Mouse (Mus musculus): ENCODE data around the gene Fam90a1b. TPM values are rescaled to one million over a fixed set of nuclear protein-coding genes. Genes with fewer than 3 reads are reported as not detected.

Fam90a1b gene
- polyA plus RNA-seq, 1 experiment from 2014 or later: 0.16 TPM

Small RNA genes lying within 50 kb of the gene (microRNA-seq; reads per million reads assigned to microRNA genes)
- not detected for gene Gm44477

Other genes with a start within 250 kb of the Fam90a1b start
- gene Zfx, start 243.1 kb downstream of the Fam90a1b start, polyA plus RNA-seq (2014; fragmentation: Nextera tagmentation; extraction: Ambion mirVana): 24.9 and 44.1 TPM in 2 replicates
- gene Eif2s3x, start 153.9 kb downstream of the Fam90a1b start, polyA plus RNA-seq (2014; fragmentation: Nextera tagmentation; extraction: Ambion mirVana): 78.6 and 84.2 TPM in 2 replicates
- 8.6 and 13.5 TPM in 2 replicates for gene Klhl15, start 132.2 kb downstream of the Fam90a1b start, polyA plus RNA-seq (2014; fragmentation: Nextera tagmentation; extraction: Ambion mirVana)
- 113 and 118 TPM in 2 replicates for gene Apoo, start 340 bp upstream of the Fam90a1b start, polyA plus RNA-seq (2014; fragmentation: Nextera tagmentation; extraction: Ambion mirVana)
- 455 and 607 TPM in 2 replicates for gene Maged1, start 175.4 kb upstream of the Fam90a1b start, polyA plus RNA-seq (2014; fragmentation: Nextera tagmentation; extraction: Ambion mirVana)

All from kidney, embryonic 14.5 days (tissue).